Mouse (Mus musculus): ENCODE measurements at regions not wholly inside any gene's neighbourhood (a gene's known extent, or its start where the extent isn't known, plus 50 kb on each side); places are given as distances from the start of the nearest gene placed in this dataset.

DNA sequence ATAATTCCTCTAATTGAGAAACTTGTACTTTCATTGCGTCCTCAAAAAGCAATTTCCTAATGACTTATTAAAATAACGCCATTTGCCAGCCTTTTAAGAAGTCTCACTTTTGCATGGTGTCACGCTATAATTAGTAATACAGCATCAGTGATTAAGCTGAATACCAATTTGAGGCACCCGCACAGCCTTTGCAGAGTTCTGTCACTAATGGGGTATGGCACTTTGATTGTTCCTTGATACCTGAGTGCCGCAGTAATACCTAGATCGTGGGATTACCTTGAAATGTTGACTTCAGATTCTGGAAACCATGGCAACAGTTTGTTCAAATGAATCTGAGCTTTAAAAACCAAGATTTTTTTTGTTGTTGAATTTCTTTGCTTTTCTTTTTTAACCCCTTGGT is 202.7 kb upstream of the Igfbp7 start:
- no peak for DNase-seq (ENCODE audit: low spot score)

DNA sequence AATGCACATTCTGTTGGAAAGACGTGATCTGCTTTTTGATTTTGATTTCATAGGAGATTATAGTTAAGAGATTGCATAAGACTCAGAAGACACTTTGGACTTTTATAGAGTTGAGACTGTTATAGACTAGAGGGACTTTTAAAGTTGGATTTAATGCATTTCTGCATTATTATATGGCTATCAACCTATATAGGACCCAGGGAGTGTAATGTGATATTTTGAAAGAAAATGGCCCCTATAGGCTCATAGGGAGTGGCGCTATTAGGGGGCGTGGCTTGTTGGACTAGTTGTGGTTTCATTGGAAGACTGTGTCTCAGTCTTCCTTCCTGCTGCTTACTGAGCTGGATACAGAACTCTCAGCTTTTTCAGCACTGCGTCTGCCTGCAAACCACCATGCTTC is 186.9 kb upstream of the Igfbp7 start:
- no peak for DNase-seq (ENCODE audit: low spot score)

DNA sequence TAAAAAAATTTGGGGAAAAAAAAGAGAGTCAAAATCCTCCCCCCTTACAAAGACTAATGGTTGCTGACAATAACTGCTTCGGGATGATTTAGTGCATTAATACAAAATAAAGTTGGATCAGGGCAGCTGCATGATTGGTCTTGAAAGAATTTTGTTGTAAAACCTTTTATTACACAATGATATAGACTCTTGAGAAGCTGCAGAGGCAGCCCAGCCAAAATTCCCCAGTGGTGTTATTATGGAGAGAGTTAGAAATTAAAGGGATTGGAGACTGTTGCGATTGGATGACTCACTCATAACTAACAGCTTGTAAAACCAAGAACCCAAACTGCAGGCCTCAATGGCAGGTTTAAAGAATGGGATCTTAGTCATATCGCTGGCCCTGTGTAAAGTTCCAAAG is 181.4 kb upstream of the Igfbp7 start:
- no peak for DNase-seq (ENCODE audit: low spot score)

DNA sequence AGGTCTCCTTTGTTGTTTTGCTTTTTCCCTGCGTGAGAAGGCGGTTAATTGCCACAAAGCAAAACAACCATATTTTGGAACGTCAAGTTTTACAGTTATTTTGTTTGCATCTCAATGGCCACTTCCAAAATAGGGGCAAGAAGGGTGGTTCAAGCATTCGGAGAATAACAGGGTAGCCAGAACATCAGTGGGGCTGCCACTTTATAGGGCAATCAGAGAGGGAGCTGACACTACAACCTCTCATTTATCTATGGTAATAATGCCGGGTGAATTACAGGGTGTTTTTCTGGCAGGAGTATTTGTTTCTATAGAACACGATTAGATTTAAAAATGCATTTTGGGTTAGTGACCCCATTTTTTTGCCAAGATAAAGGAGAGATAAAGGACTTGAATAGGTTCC is 173.9 kb upstream of the Igfbp7 start:
- no peak for DNase-seq (ENCODE audit: low spot score)

DNA sequence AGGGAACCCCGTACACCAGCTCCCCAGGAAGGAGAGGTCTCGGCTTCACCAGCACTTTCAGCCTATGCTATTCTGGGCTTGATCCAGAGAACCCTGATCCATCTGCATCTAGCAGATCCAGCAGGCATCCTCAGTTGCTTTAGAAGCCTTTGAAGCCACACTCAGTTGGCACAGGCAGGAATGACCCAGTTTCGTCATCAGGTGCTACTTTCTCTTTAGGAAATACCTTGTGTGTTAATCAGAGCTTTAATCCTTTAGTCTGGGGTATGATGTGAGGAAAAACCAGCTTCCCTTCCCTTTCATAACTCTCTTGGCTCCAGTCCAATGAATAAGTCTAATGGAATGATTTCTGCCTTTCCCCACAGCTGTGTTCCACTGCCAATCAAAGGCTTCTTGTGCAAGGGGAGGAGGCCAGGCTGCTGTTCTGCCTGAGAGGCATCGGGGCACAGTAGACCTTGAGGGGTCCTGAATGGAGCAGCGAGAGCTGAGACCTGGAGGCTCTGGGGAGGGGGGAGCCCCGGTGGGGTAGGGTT is 173.3 kb upstream of the Igfbp7 start:
- no peak for DNase-seq (ENCODE audit: low spot score)

DNA sequence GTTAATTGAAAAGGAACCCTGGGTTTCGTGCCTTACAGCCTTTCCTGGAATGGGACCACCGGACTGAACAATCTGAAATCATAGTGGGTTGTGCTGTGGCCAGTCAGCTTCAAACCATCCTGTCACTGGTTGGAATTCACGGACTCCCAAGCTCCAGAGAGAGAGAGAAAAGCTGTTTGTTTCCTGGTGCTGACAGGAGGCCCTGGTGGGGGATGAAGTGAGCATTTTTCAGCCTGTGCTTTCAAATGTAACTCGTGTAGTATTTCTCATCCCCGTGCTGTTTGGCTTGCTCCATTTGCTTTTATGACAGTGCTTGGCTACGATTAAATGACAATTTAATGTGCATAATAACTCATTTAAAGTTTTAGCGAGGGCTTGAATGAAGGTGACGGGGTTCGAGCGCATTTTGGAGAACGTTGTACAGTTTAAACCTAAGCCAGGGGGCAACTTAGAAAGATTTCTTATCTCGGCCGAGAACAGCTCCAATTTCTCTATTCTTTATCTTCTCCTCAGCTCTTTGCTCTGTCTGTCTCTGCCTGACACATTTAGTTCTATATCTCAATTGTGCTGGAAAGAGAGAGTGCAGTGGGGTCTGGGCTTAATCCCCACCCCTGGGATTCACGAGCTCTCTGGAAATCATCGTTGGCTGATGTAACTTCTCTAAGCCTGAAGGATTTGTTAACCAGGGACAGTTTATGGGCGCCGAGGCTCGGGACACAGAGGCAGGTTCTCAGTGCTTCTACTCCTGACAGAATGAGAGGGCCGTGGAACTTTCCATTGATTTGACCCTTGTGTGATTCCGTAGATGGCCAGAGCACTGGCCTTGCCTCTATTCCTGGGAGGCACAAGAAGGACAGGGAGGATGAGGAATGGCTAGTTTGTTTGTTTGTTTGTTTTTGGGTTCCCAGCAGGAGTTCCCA is 172.2 kb upstream of the Igfbp7 start:
- no peak for DNase-seq (ENCODE audit: low spot score)

DNA sequence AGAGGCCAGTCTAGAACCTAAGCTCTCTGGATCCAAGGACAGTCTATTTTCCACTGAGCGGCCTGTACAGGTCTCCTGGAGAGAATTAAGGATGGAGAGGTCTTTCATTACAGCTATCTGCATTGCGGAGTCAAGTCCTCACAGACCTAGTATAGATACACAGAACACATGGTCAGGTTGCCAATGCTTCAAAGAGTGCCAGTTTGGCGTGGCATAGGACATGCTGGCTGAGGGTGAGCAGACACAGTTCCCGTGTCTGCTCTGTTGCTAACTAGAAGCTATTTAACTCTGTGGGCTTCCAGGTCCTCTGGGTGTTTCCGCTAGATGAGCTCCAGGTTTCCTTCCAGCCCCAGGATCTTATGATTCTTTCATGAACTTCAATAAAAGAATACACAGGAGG is 169.0 kb upstream of the Igfbp7 start:
- no peak for DNase-seq (ENCODE audit: low spot score)

DNA sequence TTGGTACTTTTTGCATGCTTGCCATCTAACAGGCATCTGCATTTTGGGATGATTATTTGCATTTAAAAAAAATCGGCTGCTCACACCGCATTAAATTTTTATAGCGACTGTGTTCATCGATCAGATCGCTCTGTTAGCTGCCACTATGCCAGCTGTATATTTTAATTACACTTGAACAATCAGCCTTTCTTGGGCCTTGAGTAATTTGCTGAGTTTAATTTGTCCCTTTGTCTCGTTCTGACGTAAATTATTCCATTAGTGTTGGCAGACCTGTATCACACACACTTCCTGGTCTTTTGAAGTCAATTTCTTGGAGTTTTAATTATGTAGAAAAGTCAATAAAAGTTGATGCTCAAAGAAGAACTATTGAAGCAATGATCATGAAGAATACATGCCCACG is 167.9 kb upstream of the Igfbp7 start:
- DNase-seq (ENCODE audit: low spot score), result no peak

DNA sequence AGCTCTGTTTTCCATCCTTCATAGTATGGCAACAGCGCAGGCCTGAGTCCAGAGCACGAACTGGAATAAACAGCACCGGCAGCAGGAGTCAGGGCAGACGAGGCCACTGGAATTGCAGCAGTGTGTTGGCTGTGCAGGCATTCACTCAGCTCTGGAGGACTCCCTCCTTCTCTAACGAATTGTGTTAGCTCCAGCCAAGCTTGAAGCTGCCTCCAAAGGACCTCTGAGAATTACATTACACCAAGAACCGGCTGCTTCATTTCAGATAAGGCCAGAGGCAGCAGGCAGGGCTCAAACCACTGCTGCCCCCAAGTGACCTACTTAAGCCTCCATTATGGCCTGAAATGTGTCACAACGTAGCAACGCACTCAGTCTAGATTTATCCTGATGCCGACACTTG is 162.5 kb upstream of the Igfbp7 start:
- no peak for DNase-seq (ENCODE audit: low spot score)

DNA sequence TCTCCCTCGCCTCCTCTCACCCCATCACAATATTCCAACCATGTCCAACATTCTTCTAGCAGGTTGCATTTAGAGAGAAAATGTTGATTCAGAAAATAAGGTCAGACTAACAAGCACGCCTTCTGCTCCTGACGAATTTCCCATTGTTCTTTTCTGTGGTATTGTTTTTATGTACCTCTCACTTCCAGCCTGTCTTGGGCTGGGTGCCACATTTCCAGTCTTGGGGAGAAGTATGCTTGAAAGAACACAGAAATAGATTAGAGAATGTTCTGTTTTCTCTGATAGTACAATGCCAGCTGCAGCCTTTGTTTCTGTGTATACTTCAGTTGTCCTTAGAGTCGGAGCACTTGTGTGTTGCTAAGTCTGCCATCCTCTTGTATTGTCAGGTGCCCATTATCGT is 160.3 kb upstream of the Igfbp7 start:
- no peak for DNase-seq (ENCODE audit: low spot score)

DNA sequence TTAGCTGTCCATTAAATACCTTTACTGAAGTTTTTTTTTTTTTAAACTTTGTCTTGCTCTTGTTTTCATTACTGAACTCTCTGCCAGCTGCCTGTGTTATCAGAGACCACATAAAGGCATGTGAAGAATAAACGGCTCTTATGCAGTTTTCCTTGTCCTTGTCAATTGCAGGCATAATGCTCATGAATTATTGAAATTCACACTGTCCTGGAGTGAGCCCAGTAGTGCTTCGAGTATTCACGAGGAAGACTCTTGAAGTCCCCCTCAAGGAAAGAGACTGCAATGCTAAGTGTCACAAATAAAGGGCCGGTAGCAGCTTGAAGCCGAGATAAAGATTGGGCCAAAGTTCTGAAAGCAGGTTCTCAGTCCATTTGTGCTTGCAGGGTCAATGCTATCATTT is 144.7 kb upstream of the Igfbp7 start:
- no peak for DNase-seq (ENCODE audit: low spot score)

DNA sequence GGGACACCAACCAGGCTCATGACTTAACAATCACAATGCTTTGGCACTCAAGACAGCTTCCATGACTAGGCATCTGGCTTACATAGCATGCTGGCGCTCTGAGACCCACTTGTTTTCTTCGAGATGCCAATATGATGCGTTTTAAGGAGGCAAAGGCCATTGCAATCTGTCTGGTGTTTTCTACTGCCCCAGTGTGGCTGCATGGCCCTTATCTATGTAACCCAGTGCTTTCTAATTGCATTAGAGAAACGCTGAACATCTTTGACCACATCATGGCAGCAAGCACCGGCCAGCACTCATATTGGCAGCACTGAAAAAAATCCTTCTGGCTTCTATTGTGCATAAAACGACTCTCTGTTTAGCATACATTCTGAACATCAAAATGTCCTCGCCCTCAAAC is 144.2 kb upstream of the Igfbp7 start:
- no peak for DNase-seq (ENCODE audit: low spot score)

DNA sequence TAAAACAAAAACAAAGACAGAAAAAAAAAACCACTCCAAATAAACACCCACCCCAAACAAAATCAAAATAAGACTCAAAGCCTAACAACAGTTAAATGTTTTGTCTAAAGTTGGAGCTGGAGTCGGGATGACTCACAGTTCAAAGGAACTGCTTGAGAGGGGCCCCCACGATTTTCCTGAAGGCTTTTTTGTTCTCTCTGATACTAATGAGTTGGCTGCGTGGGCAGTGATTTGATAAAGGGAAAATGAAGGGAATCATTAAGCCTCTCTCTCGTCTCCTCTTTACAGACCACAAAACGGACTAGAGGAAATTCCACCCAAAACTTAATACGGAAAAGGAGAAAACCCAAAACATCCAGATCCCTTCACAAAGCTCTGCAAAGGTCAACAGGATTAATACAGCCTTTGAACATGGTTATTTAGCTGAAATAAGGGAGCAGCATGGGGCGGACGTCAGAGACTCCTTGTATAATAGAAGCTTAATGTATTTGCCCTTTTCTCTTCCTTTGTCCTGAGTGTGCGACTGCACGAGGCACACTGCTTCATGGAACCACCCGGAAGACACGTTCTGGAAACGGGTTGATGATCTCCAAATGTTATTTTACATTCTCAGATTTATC is 138.3 kb upstream of the Igfbp7 start:
- no peak for DNase-seq (ENCODE audit: low spot score)

DNA sequence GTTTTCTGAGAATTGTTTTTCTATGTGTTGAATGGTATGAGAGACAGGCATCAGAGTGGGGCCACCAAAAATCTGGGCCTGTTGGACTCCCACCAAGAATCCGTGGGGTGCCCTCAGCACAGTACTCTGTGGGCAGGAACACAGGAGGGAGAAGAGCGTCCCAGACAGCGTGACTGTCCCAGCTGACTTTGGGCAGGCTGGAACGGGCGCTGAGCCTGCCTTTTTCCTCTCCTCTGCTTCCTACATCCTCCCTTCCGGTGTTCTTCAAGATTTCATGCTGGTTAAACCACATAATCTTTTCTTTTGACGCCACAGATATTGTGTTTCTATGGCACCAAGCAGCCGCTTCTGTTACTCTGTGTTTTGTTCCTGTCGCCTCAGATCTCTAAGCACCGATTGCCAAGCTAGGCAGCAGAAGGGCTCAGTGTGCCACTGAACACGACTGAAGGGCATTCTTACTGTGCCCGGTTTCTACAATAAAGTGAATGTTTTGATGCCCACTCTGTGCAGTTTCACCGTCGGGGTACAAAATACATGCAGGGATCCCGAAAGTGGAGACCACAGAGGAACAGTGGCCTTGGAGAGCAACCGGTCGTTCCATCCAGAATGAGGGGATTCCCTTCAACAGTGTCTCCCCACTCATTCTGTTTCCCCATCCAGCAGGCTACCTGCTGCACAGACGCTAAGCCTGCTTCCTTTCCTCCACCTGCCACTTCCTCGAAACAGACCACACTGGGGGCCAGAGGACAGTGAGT is 124.6 kb upstream of the Igfbp7 start:
- no peak for DNase-seq (ENCODE audit: low spot score)

DNA sequence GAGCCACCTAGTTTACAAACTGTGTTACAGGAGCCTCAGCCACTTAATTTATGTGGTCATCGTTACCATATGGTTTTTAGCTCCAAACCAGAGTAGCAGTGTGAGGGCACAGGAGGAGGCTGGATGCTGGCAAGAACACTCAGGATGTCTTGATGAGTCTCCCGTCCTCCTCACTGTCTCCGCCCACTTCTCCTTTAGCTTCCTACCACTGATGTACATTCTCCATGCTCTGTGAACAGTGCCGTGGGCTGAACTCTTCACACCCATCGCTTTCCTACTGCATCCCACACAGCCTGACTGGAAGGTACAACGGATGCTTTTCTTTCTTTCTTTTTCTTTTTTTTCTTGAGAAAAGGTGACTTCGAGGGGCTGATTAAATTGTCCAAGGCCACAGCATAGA is 122.5 kb upstream of the Igfbp7 start:
- DNase-seq (ENCODE audit: low spot score), result no peak

DNA sequence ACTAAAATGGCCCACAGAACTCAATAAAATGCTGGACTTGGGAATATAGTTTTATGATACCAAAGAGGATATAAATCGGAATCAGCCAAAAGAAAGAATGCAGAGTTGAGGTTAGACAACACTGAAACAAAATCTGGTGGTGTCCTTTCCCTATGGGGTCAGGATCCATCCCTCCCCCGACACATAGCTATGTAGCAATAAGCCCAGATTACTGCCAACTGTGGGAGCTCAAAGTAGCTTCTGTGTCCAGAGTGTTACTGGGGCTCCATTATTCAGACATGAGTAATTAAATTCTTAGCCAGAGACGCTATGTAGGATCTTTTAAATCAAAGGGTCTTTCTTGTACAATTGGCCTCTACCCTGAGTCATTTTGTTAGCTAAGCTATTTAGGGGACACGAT is 109.4 kb upstream of the Igfbp7 start:
- DNase-seq (ENCODE audit: low spot score), result no peak

DNA sequence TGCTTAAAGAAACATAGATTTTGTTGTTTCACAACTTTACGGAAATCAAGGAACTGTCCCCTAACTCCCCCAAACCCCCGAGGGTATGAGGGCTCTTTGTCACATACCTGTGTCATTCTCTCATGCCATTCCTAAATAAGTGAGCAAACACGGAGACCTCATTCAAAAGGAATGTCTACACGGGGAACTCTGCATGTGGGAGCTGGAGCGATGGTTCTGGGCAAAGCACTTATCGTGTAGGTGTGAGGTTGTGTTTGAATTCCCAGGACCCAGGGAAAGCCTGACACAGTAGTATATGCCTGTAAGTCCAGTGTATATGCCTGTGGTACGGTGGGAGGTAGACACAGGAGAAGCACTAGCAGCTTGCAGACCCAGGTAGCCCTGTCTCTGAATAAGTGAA is 107.6 kb upstream of the Igfbp7 start:
- no peak for DNase-seq (ENCODE audit: low spot score)

DNA sequence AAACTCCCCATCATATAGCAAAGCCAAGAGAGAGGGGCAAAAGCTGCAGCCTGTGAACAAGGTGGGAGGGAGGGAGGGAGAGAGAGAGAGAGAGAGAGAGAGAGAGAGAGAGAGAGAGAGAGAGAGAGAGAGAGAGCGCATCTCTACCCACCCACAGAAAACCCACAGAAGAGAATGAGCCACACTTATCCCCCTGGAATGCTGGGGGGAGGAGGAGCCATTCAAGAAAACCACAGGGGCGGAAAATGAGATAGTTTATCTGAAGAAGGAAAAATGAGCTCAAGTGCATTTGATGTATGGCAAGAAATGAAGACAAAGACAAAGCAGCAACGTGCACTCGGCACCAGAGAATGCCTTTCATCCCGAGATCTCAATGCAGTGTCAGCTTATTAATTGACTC is 94.8 kb upstream of the Igfbp7 start:
- no peak for DNase-seq (ENCODE audit: low spot score)

DNA sequence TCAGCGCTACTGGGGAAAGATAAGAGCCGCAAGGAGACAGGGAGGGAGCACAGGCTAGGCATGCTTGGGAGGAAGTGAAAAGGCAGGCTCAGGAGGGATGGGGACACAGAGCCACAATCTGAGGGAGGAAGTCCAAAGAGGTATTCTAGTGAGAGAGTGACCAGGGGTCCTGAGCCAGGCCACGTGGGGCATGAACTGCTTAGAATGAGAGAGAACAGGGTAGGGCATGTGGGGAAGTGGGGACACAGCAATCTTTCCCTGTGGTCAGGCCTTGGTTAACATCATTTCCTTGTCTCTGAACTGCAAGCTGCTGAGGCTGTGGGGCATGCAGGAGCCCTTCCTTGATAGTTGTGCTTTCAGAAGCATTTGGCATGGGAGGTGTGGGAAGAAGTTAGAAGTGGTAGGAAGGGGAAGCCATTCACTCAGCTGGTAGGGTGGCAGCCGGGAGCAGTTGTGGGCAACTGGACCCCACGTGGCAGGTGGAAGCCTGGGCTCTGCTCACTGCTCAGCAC is 92.2 kb upstream of the Igfbp7 start:
- DNase-seq (ENCODE audit: low spot score), result no peak

DNA sequence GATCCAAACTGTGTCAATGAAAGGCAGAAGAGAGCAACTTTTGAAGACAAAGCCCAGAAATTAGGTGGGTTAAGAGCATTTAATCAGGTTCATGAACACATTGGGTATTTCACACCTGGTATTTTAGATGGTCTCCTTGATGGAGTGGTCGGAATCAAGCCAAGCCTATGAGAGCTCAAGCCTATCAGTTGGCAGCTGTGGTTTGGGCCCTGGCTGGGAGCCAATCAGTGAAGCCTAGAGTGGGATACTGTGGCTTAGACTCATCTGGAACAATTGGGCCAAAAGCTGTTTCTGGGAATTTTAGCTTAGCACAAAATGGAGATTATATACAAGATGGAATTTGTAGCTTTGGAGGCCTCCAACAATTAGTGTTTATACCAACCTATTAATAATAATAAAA is 86.8 kb upstream of the Igfbp7 start:
- no peak for DNase-seq (ENCODE audit: low spot score)

DNA sequence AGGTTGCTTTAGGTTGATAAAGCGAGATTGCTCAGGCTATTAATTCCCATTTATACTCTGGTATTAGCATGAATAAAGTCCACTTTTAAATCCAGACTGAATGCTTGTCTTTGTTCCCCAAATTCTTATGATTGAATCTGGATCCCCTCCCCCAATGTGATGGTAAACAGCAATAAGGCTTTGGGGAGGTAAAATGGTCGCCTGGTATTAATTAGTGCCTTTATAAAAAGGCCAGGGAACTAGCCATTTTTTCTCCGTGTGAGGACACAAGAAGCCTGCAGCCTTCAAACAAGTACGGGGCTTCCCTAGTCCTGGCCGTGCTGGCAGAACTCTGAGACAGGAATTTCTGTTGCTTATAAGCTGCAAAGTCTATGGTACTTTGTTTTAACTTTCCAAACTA is 81.1 kb upstream of the Igfbp7 start:
- DNase-seq (ENCODE audit: low spot score), result no peak

Measured in yolk sac, embryonic 10.5 days (tissue).